Mouse (Mus musculus): ENCODE measurements around the gene Rnf20.

DNA sequence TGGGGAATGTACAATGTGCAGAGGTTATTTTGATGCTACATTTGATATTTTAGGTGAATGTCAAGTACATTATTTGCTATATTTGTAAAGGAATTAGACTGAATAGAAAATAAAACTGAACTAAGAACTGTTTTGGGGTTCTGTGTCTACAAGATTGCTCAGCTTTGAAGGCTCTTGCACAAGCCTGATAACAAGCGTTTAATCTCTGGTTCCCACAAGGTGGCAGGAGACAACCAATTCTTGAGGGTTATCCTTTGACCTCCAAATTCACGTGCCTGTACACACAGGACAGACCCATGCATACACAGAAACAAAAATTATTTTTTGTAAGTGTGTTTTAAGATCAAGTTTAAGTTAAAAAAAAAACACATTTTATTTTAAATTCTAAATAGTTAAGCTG lies 8.1 kb downstream of the Rnf20 start:
- TF ChIP-seq CTCF (IDR thresholded peaks at IDR 0.05; ENCODE audit: low read depth, low read length) (no peak), POLR2A (IDR thresholded peaks at IDR 0.05; ENCODE audit: borderline replicate concordance, low read depth, low read length) (no peak)
